Mouse (Mus musculus): ENCODE measurements around the gene Mgat4a.

Mgat4a gene

DNA sequence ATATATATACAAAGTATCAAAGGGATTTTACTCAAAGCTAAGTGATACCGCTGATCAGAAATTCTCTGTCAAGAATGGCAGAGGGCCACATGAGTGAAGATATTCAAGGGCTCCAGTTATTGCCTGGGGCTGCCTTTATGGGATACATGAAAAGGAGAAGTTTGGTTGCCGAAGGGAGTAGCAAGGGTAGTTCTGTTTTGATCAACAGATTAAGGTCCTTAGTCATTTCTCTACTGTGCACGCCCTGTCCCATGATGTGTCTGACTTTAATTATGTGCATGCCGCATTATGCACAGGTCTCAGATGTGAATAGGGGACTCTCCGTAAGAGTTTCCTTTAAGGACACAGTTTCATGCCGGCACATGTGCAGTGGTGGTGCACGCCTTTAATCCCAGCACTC is 83.3 kb downstream of the Mgat4a start:
- DNase-seq = no peak

DNA sequence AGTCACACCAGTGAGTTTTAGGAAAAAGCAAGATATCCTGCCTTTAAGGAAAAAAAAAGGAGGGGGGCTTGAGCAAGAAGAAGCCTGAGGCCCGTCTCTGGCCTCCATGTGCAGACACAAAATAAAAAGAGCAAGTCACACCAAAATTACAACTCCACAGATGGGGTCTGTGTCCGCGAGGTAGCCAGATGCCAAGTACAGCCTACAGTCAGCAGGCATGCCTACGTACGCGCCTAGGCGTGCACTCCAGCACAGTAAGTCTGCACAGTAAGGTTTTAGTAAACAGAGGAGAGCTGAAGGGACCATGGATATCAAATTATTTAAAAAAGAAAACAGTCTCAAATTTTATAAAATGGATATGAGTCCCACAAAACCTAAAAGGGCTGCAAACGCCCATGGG is 89.5 kb downstream of the Mgat4a start:
- no peak for DNase-seq

DNA sequence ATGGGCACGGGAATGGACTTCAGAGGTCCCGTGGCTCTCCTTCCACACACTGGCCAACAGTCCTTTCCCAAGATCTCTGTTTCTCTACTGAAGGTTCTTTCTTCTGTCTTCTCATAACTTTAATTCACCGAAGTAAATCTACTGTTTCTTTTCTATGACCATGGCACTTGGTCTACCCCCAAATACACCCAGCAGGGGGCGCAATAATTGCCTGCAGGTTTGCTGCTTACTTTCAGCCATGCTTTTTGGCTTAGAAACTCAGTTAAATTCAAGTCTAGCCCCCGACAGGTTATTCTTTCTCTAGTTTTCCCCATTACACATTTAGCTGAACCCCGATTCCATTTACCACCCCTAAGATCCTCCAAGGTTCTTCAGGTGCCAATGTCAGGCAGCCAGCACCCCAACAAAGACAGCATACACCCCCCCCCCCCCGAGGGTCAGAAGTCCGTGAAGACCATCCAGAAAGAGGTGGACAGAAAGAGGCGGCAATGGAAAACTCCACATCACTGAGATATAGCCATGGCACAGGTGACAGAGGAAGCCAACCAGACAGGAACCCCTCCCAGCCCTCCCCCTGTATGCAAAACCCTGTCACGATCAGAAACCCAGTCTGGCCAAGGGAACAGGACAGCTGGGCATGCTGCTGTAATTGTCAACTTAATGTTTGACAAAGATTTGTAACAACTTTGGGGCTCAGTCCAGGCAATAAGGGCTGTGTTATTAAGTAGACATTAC is 92.3 kb downstream of the Mgat4a start:
- peak; percentile 61 for DNase-seq

DNA sequence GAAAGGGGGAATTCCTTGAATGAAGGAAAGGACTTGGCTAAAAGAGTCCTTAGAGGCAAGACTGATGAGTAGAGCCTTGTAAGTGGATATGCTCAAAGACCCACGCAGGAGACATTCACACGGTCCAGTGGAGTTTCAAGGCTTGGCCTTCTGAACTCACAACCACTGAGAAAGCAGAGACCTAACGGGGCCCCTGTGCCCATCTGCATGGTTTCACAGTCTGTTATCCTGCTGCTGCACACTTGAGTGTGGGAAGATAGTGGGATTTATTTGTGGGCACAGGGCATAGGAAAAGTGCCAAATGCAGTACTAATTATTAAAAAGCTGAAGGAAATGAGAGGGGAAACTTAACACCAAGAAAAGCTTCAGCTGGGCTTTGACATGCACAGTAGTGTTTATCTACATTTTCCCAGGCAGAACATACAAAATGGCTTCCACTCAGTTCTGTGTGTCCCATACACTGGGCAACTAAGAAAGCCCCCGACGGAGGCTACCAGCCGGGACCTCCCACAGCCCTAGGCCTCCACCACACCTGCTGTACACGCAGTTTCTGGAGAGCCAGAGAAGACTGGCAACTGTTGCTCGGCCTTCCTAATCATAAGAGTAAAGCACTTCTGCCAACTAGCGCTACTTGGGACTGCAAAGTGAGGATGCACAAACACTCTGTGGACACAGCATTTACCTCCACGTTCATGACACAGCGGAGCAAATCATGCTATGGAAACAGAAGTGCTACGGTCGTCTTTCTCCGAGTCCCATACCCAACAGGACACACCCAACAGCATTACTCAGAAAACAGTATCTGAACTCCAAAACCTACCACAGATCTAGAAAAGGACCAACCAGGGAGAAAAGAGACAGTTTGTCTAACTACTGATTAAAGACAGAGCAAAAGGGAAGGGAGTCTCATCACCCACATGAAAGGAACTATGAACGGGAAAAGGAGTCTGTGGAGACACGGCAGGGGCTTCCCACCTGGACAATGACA is 97.7 kb downstream of the Mgat4a start:
- DNase-seq = no peak

DNA sequence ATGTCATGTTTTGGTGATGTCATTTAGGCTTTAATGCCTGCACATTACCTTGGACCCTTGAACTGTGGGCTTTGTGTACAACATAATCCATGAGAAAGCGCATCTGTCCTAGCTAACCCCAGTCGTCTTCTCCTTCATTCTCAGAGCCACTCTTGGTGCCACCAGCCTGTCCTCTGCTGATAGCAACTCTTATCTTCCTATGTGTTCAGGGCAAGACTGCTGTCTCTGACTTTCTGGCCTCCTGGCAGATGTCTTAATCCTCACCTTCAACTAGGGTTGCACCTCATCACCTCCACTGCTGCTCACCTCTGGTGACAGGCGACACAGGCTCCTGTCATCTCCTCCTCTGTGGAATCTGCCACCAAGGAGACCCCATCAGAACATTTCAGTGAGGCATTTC is 104.4 kb downstream of the Mgat4a start:
- DNase-seq = no peak

DNA sequence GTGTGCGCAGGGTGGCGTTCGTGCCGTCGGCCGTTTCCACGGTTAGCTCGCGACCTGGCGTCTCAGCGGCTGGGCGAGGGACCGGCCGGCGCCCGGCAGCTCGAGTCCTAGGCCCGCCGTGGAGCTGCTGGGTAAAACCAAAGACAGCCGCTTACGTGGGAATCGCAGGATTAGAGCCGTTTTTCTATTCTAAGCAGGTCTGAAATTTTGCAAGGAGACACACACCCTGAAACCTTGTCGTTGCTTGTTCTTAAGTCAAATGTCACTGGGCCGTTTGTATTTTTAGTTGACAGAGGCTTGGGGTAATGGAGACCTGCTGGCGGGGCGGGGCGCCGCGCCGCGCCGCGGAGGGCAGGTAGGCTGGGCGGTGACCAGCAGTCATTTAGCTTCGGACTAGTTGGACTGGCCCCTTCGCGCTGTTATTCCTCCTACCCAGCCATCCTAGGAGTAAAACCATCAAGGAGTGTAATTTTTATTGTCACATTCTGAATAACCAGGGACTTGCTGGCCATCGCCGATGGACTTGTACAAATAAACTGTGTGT is 110.4 kb downstream of the Mgat4a start:
- DNase-seq = no peak

DNA sequence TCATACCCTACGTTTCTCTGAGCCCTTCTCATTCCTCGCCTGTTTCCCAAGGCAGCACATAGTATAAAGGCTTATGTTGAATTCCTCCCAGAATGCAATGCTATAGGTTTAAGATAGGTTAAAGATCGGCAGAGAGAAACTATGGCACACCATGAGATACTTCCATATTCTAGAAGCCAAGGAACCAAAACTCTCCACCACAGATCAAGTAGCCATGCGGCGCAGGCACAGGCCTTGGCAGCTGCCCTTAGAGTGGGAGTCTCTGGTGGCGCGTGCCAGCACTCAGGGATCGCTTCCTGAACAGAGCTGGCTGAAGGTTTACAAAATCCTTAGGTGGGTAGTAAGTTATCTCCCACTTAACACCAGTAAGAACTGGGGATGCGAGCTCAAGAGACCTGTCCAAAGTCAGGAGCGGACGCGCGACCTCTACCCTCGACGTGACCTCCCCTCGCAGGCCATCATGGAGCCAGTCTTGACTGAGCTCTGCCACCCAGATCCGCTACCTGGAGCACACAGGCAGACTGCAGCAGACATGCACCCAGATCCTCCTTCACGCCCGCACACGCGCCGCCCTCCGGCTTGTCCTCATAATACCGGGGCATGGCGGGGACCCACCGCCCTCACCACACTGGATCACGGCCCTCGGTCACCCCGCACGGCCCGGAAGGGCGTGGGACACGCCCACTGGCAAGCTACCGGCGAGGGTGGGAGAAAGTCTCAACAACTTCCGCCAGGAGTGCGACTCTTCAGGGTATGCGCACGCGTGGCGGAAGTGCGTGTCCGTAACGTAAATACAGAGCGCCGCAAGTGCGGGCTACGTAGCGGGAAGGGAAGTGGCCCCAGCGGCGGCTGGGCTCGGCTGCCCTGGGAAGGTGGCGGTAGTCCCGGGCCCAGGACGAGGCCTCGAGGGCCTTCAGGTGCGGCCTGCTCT is 111.2 kb downstream of the Mgat4a start, which contains the start of the genes Coa5 and Unc50:
TSS of gene Coa5 (minus strand) at position 738 of the 931 bp plus-strand sequence.
TSS of gene Unc50 (plus strand) at position 774 of the 931 bp plus-strand sequence.
- peak; percentile 94 for DNase-seq

DNA sequence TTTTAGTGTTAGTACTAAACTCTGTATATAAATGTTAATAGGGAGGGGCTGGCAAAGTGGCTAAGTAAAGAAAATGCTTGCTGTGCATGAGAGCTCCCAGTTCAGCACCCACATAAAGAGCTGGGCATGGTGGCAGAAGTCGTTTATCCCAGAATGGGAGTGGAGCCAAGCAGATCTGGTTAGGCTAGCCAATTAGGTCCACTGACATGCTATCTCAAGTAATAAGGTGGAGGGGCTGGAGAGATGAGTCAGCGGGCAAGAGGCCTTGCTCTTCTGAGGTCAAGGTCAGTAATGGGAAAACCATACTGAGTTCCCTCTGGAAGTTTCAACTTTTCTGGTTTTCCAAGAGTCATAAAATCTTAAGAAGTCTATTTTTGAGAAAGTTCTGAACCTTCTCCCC is 111.9 kb downstream of the Mgat4a start:
- DNase-seq = no peak

DNA sequence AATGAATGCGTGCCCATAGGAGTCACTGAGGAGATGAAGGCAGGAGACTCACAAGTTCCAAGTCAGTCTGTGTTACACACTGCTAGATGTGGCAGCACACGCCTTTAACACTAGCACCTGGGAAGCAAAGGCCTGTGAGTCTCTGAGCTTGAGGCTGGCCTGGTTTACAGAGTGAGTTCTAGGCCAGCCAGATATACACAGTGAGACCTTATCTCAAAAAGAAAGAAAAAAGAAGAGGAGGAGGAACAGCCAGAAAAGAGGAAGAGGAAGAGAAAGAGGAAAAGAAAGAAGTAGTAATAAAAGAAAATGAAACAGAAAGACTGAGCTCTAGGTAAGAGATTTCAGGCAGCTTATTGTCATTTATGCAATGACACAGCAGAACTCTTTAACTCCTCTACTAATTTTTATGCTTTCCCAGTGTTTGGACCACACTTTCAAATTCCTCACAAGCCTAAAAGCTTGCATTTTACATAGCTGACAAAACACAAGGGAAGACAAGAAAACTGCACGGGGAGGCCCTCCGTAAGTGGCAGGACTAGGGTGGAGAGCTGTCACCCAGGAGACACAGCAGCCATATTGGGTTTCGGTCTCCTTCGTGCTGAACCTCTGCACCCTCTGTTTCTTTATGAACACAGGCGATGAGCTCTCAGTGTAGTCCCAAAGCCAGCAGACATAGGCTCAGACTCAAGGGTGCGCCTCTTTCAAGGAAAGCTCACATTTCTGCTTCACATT is 113.5 kb downstream of the Mgat4a start:
- DNase-seq = no peak

DNA sequence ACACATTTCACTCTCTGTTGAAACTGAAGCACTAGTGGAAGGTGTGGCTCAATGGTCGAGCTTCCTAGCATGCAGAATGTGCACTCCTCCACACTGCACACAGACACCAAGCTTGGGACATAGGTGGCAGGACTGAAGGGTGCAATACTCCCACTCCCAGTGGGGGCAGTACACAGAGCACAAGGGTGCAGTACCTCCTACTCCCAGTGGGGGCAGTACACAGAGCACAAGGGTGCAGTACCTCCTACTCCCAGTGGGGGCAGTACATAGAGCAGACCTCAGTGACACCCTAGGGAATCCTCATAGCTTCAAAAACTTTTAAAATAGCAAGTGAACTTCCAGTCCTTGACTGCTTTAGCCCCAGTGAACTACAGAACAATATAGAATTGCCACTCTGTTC is 121.4 kb downstream of the Mgat4a start:
- DNase-seq = peak; percentile 27

DNA sequence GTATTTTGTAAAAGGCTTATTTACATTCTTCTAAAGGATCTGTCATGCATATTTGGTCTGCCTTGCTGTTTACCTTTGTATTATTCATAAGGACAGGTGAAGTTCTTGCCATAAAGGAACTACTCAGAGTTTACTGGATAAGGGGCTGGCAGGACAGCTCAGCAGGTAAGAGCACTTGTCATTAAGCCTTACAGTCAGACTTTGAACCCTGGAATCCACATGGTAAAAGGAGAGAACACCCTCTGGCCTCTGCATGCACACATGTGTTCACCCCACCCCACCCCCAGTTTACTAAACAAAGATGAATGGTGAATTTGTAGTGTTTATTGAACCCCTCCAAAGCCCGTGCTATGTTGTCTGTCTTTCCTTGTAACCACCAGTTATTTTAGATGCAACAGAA is 125.4 kb downstream of the Mgat4a start:
- DNase-seq = no peak

DNA sequence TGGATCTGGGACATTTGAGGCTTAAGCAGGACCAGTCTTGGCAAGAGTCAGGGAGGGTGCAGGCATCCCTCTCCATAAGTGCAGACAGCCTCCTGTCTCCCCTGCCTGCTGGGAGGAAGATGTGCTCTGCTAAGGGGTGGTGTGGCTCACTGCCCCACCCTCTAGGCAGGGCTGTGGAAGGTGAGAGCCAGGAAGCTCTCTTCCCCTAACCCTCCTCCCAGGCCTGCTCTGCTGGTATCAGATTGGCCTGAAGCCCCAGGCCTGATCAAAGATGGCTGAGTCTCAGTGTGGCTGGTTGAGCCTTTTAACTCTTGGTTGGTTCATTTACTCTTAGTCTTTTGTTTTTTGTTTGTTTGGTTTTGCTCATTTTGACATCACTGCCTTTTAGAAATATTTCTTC is 131.2 kb downstream of the Mgat4a start:
- no peak for DNase-seq

DNA sequence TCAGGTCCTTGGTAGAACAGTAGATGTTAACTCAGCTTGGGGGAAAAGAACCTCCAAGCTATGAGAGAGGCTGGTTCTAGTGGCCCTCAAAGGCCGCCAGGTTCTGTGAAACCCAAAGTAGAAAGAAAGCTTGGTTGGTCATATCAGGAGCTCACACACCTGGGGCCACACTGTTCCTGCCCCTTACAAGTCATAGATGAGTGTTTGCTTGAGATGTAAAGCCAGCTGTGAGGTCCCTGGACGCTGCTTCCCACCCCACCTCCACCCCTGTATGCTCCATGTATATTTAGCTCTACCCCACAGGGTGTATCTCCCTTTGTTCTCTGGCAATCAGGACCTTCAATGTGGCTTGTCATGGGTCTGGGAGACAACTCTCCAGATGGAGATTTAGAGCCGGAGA is 132.1 kb downstream of the Mgat4a start:
- no peak for DNase-seq

DNA sequence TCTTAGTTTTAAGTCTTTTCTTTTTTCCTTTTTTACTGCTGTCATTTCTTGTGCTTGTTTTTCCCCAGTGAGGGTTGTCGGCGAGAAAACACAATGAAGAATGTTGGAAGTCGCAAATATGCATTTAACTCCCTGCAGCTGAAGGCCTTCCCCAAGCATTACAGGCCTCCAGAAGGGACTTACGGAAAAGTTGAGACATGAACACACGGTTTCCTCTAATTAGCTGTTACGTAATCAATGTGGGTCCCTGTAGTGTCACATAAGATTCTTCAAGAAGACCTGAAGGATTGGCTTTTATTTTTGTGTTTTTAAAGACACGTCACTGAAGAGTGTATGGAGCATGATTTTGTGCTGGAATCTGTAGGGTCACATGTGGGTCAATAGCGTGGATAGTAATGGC is 132.8 kb downstream of the Mgat4a start:
- DNase-seq = no peak

DNA sequence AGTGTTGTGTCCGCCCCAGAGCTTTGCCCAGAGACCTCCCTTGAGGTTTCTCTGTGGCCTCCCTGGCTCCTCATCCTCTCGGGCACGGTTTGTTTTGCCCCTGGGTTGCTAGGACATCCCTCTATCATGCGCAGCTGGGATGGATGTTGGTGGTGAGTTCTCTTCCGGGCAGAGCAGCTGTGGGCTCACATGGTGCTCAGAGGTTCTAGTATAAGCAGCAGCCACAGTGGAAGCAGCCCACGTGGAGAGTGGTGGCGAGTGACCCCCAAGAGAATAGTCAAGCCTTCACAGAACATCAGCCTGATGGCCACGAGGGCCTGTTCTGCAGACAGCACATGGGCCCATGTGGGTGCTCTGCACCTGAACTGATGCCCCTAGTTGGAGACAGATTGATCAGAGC is 133.6 kb downstream of the Mgat4a start:
- DNase-seq = no peak

DNA sequence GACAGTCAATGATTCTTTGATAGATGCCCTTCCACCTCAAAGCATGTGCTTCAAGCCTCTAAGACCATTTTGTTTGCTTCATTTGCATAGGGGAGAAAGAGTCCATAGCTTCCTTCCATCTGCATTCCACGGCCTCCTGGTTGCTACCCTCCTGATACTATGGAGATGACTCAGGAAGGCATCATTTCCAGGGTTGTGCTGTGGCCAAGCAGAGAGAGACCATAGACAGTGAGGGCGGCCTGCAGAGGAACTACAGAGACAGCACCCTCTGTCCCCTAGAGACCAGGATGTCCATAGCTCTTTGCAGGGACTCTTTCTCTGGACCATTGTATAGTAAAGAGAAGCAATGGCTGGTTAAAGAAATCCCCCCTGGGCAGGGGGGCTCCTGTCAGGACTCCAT is 135.7 kb downstream of the Mgat4a start:
- DNase-seq = no peak

DNA sequence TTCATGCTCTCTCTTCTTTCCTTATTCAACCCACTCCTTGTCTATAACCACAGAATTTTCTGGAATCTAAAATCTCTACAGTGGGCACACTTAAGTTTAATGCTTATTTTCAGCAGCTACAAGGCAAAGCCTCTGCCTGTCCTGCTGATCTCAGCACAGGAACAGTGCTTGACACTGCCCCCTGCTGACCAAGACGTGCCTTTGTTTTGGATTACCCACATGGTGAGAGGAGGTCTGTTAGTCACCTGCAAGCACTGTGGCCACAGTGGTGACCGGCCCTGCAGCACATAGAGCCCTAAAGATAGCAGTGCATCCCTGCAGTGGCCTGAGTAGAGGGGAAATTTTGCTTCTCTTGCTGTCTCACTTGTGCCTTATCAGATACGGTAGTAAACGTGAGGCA is 139.1 kb downstream of the Mgat4a start:
- peak; percentile 60 for DNase-seq

DNA sequence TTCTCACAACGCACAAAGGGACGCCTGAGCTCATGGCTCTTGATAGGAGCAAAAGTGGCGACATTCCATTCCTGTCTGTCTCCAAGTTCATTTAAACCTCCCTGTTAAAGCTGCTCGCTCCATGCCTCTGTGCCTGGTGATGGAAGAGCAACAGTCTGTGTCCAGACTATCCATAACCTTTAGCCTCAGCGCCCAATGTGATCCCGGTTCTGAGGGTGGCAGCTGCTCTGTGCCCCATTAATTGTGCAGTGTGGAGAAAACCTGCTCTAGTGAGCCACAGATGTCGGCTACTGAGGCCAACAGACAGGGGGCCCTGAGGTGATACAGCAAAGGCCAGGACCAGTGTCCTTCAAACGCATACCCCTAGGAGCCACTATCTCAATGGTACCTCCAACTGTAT is 141.1 kb downstream of the Mgat4a start:
- DNase-seq = no peak

DNA sequence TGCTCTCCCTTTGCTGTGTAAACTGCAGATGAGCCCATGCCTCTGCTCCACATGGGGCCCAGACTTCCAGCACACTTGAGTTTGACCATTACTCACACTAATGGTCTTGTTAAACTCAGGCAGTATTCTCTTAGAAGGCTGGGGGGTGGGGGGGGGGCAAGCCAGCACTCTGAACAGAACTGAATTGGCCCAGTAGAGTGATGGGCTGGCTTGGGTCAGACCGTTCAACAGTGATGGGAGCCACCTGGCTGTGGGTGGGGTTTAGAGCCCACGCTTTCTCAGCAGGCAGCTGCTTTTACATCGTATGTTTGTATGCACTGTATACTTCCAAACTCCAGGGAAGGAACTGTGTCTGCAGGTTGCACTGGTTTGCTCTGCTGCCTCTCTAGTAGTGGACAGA is 141.9 kb downstream of the Mgat4a start:
- no peak for DNase-seq

DNA sequence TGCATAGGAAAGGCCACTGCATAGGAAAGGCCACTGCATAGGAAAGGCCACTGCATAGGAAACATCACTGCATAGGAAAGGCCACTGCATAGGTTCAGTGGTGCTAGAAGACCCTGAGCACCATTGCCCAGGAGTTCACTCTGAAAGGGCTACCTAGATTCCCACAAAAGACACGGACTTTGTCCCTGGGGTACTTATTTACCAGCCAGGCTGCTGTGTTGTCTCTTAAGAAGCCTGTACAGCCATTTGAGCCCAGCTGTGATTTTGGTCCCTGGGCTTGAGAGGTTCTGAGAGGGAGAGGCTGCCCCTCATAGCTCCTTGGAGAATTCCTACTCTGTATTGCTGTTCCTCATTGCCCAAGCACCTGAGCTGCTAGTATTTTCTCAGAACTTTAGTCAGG is 144.3 kb downstream of the Mgat4a start:
- peak; percentile 36 for DNase-seq

DNA sequence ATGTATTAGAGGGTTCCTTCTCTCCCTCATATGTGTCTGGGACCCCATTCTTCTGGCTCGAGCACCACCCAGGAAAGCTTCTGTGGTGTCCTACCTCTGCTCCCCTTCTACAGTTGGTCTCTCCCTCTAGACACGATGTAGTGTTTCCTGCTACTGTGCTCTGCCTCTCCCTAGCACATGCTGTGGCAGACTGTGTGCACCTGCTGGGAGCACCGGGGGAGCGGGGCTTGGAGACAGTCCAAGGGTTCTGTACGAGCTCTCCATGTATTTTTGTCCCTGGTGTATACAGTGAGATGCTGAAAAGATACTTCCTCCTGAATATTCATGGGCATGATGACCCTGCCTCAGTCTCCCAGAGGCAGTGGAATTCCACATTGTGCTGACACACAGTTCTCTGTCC is 147.6 kb downstream of the Mgat4a start:
- no peak for DNase-seq

Measured in kidney, adult 18-20 months (tissue).